Mouse (Mus musculus): ENCODE data around the gene Epp13.
A peak's percentile ranks its signal among the peaks of the same experiment; 100 is the strongest.
"Not testable (repeated sequence)": the region's sequence is repeated elsewhere in the genome, so short reads cannot be mapped to it uniquely, and the experiment has no call there.

Gene Epp13

DNA sequence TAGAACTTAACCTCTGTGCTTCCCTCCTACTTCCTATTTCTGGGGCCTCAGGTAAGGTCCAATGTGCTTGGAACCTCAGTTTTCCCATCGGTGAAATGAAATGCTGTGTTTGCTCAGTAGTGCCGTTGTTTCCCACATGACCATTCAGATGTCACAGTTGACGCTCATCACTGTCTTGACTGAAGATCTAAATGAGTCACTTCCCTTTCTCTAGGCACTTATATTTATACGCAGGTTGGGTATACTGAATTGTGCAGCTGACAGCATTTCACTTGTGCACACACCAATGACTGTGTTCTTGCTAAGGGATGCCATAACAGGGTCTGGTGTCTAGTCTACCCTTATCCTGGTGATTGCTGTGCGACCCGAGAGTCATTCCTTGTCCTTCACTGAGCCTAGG lies 32.9 kb downstream of the Epp13 start:
- no peak for DNase-seq (ENCODE audit: low read depth, low spot score)

DNA sequence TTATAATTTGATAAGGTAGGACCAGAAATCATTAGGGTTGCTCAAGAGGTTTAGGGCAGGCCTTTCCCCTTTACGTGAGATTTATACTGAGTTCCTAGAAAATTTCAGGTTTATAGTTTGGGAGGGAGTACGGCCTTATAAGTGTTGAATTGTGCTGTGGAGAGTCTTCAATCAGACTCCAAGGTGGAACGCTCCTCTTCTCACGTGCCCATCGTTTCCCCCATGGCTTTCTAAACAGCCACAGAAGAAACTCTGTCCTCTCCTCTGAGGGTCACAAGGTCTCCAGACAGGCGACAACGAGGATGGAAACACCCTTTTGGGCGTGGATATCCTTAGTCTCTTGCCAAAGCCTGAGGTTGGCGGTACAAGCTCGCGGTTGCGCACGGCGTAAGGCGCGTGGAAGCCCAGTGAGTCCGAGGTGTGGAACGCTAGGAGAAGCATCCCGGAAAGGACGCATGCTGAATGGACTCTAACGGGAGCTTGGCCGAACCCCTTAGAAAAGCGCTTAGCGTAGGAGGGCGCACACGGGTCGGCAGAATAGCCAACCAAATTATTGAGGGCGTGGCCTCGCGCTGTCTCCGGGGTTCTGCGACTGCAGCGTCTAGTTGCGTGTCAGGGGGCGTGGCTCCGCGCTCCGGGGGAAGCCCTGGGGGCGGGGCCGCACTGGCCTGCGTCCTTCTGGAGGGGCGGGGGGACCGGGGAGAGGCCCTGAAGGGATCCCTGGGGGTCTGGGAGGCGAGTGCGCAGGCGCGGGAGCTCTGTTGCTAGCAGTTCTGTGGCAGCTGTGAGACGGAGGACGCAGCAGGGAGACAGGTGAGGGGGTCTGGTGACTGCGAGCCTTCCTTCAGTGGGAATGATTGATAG lies 33.6 kb downstream of the Epp13 start, which contains the start of gene Zfp667:
TSS of gene Zfp667 (plus strand) at position 738 of the 864 bp plus-strand sequence.
- peak; percentile 97 for DNase-seq (ENCODE audit: low read depth, low spot score)

DNA sequence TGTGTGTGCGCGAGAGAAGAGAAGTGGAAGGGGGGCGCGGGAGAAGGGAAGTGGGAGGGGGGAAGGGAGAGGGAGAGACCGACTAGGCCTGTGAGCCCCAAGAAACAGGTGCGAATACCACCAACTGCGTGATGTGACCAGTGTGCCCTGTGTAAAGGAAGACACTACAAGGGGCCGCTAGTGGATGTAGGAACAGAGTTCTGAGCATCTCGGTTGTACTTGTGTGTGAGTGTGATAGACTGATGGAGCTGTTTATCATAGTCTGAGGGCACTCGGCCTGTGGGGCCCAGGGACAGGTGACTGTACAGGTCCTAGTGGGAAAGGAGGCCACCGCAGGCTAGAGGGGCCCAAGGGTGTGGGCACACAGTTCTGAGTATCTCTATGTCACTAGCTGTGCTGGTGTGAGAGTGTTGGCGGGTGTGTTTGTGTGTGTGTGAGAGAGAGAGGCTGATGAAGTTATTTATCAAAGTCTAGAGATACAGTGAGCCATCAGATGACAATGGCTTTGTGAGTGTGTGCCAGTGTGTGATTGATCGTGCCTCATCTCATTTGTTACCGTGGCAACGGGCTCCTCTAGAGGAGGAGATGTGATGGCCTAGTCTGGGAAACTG lies 34.5 kb downstream of the Epp13 start:
- no peak for DNase-seq (ENCODE audit: low read depth, low spot score)

DNA sequence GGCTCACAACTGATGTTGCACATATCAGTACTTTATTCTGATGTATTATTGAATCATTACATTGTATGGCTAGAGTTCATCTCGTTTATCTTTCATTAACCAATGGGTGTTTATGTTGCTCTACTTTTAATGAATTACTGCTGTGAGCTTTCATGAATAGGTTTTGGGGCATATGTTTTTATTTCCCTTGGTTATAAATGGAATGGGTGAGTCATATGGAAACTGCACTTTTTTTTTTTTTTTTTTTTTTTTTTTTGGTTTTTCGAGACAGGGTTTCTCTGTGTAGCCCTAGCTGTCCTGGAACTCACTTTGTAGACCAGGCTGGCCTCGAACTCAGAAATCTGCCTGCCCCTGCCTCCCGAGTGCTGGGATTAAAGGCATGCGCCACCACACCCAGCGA lies 38.6 kb downstream of the Epp13 start:
- not testable (repeated sequence) for DNase-seq (ENCODE audit: low read depth, low spot score)

DNA sequence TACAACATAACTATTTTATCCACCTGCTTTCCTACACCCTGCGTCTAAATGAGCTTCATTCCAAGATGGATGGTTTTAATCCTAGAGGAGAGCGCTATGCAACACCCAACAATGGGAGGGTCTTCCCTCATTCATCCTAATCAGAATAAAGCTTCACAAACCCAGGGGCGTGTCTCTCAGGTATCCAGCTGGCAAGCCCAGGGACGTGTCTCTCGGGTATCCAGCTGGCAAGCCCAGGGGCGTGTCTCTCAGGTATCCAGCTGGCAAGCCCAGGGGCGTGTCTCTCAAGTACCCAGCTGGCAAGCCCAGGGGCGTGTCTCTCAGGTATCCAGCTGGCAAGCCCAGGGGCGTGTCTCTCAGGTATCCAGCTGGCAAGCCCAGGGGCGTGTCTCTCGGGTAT lies 48.3 kb downstream of the Epp13 start:
- DNase-seq (ENCODE audit: low read depth, low spot score): not testable (repeated sequence)

DNA sequence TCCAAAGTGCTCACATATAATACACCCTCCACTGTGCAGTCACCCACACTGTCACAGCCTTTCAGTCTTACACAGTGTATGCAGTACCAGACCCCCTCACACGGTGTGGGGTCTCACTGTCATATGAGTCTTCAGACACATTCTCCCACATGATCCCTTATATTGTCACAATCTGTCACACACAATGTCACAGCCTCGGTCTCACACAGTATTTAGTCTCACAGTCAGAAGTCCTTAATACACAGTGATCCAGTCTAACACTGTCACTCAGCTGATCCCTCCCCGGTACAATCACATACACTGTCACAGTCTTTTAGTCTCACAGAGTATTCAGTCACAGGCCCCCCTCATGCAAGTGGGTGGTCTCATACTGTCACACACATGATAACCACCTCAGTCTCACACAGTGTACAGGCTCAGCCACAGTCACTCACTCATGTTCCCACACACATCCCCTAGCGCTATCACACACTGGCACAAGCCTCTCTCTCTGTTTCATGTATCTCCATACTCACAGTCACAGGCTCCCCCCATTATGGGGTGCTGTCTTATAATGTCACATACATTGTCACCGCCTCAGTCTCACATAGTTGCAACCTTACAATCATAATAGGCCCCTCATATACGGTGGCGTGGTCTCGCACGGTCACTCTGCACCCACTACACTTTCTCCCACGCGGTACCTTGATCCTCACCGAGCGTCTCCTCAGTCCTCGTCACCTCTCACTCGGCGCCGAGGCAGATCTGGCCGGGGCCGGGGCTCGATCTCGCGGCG lies 78.1 kb downstream of the Epp13 start:
- DNase-seq (ENCODE audit: low read depth, low spot score): peak; percentile 4

DNA sequence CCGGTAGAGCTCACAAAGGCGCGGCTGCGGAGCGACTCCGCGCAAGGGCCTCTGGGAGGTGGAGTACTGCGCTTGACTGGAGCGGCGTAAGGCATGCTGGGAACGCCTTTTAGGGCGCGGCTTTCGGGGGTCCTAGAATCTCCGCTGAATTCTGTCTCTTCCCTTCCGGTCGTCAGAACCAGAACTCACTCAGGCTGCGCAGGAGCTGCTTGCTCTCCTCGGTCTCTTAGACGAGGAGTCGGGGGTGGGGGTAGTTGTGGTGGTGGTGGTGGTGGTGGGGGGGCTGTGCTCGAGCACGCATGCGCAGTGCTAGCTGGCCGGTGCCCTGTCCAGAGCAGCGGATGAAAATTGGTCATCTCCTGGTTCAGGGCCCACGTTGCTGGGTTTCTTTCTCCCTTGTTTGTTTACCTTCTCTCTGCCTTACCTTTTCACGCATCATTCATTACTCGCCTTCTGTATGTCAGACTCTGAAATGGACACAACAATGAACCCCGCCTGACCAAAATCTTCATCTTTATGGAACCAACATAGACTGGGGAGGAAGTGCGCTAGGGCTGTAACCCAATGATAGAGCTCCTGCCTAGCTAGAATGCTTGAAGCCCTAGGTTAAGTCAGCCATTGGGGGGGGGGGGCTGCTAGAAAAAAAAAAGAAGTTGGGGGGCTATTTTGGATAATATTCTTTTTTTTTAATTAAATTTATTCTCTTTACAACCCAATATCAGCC lies 78.9 kb downstream of the Epp13 start, which contains the start of gene Zfp583:
TSS of gene Zfp583 (minus strand) at position 53 of the 724 bp plus-strand sequence.
- DNase-seq (ENCODE audit: low read depth, low spot score): peak; percentile 88

Measured in forelimb bud, embryonic 11.5 days (tissue).